Mouse (Mus musculus) forebrain, embryonic 16.5 days (tissue): ENCODE data around the gene Aldh3a2. TPM values are rescaled to one million over a fixed set of nuclear protein-coding genes. Genes with fewer than 3 reads are reported as not detected.

Experiments
- ATAC-seq: fragments of 200-750 bp; cut with Nextera tagmentation; 2 replicates; pipeline ENCODE4 v1.8.0; 2017; ENCODE audit warnings: mild to moderate bottlenecking, moderate library complexity
- H3K27ac ChIP-seq: fragments of 300-500 bp; sonication (generic); 2 replicates; pipeline ENCODE4 v1.5.1; 2014; ENCODE audit warnings: low read length, control low read depth
- H3K27me3 ChIP-seq: fragments of 300-500 bp; sonication (generic); replicated peaks from 2 replicates; pipeline ENCODE4 v1.6.1; 2014; ENCODE audit warnings: low read length; ENCODE audit not compliant: control insufficient read depth, insufficient read depth
- H3K36me3 ChIP-seq: fragments of 300-500 bp; sonication (generic); 2 replicates; pipeline ENCODE4 v1.6.1; 2014; ENCODE audit not compliant: control insufficient read depth, insufficient read depth
- H3K4me1 ChIP-seq: fragments of 300-500 bp; sonication (generic); replicated peaks from 2 replicates; pipeline ENCODE4 v1.6.1; 2014; ENCODE audit warnings: low read length; ENCODE audit not compliant: control insufficient read depth, insufficient read depth
- H3K4me2 ChIP-seq: fragments of 300-500 bp; sonication (generic); 2 replicates; pipeline ENCODE4 v1.6.1; 2014; ENCODE audit warnings: mild to moderate bottlenecking, low read length, control low read depth
- H3K4me3 ChIP-seq: fragments of 300-500 bp; sonication (generic); replicated peaks from 2 replicates; pipeline ENCODE4 v1.5.1; 2014; ENCODE audit warnings: mild to moderate bottlenecking, low read length, control low read depth
- H3K9ac ChIP-seq: fragments of 300-500 bp; sonication (generic); replicated peaks from 2 replicates; pipeline ENCODE4 v1.6.1; 2014; ENCODE audit warnings: low read depth, low read length, control low read depth
- H3K9me3 ChIP-seq: fragments of 300-500 bp; sonication (generic); 2 replicates; pipeline ENCODE4 v1.6.1; 2016; ENCODE audit warnings: low read length; ENCODE audit not compliant: control insufficient read depth
- WGBS: fragments of 180-500 bp; shearing (Covaris S2); extraction: QIAGEN DNeasy Blood & Tissue Kit; methylation state at CpG from one replicate; pipeline ENCODE4 v1.1.7; 2014; 5-methylcytosine and 5-hydroxymethylcytosine counted together
- polyA plus RNA-seq: library from polyadenylated mRNA; unstranded; fragments of >200 nt; fragmentation: Nextera tagmentation; extraction: Ambion mirVana; gene quantifications from 2 replicates; pipeline ENCODE4 v1.2.1, GENCODE M21; 2015

Aldh3a2 gene
- polyA plus RNA-seq, 1 experiment from 2014 or later, result 29.5 TPM

DNA sequence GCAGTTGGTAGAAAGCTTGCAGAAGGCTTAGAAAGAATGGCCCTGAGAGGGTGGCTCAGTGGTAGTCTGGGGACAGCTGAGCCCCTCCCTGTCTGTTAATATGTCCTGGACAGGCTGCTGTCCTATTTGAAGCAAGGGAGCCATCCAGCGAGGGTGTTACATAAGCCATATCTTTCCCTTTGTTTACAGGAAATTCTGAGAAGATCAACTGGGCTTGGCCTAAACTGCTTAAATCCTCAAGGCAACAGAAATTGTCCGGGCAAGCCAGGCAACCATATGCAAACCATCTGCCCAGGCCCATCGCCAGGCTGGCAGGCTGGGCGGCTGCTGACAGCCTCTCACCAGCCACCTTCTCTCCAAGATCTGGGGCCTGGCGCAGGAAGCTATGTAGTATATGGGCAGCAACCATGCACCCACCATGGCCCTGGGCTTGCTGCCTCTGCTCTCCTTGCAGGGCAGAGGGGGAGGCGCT, 41.3 kb downstream of the Aldh3a2 start:
- 59% methylated on average over 6 of the region's 6 CpGs for WGBS
- Histone ChIP-seq H3K27ac (peak overlapping the region; percentile 74), H3K9me3 (no peaks in the 10 kb centered on the region), H3K4me2 (no peak overlapping the region), H3K4me1 (peaks cover 10% of the 10 kb centered on the region; the same call in 1 of the 2 replicates), H3K27me3 (no peaks in the 10 kb centered on the region), H3K9ac (no peak overlapping the region), H3K36me3 (no peaks in the 10 kb centered on the region), H3K4me3 (no peak overlapping the region)
- ATAC-seq, result peak; percentile 85

DNA sequence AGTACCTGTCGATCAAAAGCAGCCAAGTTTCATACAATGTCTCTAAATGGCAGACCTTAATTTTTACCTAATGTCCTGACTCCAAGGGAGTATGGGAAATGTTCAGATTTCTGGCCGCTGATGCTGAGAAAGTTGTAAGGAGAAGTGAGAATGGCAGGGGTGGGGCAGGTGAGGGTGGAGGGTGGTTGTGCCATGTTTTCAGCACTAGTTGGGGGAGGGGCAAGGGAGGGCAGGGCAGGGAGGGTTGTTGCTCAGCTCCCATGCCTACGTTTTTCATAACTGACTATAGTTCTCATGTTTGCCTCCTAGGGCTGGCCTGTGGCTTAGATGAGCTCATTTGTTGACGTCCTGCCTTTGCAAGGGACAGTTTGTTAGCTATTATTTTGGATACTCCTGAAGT, 41.8 kb downstream of the Aldh3a2 start:
- 68% methylated on average over 4 of the region's 4 CpGs for WGBS
- ATAC-seq, result no peak
- peak overlapping the region; percentile 74 for H3K27ac ChIP-seq

DNA sequence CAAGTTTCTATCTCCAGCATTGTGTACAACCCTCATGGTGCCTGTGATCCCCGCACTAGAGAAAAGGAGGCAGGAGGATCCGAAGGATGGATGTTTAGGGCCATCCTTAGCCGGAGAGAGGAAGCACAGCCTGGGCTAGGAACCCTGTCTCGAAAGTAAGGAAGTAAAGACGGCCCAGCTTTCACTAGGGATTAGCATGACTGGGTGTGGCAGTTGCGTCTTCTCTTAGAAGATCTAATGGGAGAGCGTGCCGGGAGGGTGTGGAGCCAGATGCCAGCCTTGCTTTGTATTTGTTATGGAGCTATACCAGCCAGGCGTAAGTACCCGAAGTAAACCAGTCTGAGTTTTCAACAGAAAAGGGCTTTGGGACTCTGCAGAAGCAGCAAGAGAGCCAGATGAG, 42.4 kb downstream of the Aldh3a2 start:
- H3K27ac ChIP-seq, result no peak overlapping the region
- 86% methylated on average over 10 of the region's 10 CpGs for WGBS
- no peaks in the 10 kb centered on the region for H3K36me3 ChIP-seq
- no peak overlapping the region for H3K4me2 ChIP-seq
- H3K4me1 ChIP-seq, result peaks cover 10% of the 10 kb centered on the region; the same call in 1 of the 2 replicates
- H3K9ac ChIP-seq, result no peak overlapping the region
- no peak overlapping the region for H3K4me3 ChIP-seq
- ATAC-seq, result no peak
- no peaks in the 10 kb centered on the region for H3K27me3 ChIP-seq
- no peaks in the 10 kb centered on the region for H3K9me3 ChIP-seq

More for the DNA sequence above, 41.8 kb downstream of the Aldh3a2 start:
- Histone ChIP-seq H3K4me3 (no peak overlapping the region), H3K4me2 (no peak overlapping the region), H3K36me3 (no peaks in the 10 kb centered on the region), H3K9ac (no peak overlapping the region), H3K27me3 (no peaks in the 10 kb centered on the region), H3K4me1 (peaks cover 10% of the 10 kb centered on the region; the same call in 1 of the 2 replicates), H3K9me3 (no peaks in the 10 kb centered on the region)

DNA sequence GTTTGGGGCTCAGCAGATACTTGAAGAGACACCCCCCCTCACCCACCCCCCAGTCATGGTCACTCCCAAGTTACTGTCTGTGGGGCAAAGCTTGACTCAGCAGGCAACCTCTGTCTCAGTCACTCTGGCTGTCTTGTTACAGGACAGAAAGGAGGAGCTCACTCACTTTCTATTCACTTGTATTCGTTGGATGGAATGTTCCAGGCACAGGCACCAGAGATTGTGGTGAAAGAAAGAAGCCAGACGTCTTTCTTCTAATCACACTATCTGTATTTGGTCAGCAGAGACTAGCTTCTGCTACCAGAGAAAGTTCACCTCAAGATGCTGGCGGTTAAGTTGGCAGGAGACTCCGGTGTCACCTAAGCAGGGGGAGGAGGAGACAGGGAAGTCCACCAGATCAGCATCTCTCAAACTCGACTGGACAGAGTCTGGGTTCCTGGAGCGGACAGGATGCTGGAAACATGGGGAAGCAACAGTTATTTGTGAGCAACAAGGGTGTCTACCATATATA, 43.0 kb downstream of the Aldh3a2 start:
- Histone ChIP-seq H3K4me2 (no peak overlapping the region), H3K4me3 (no peak overlapping the region), H3K27me3 (no peaks in the 10 kb centered on the region), H3K4me1 (peaks cover 10% of the 10 kb centered on the region; the same call in 1 of the 2 replicates), H3K9ac (no peak overlapping the region), H3K27ac (no peak overlapping the region), H3K9me3 (no peaks in the 10 kb centered on the region), H3K36me3 (no peaks in the 10 kb centered on the region)
- ATAC-seq, result no peak
- 82% methylated on average over 6 of the region's 6 CpGs for whole genome bisulfite sequencing

DNA sequence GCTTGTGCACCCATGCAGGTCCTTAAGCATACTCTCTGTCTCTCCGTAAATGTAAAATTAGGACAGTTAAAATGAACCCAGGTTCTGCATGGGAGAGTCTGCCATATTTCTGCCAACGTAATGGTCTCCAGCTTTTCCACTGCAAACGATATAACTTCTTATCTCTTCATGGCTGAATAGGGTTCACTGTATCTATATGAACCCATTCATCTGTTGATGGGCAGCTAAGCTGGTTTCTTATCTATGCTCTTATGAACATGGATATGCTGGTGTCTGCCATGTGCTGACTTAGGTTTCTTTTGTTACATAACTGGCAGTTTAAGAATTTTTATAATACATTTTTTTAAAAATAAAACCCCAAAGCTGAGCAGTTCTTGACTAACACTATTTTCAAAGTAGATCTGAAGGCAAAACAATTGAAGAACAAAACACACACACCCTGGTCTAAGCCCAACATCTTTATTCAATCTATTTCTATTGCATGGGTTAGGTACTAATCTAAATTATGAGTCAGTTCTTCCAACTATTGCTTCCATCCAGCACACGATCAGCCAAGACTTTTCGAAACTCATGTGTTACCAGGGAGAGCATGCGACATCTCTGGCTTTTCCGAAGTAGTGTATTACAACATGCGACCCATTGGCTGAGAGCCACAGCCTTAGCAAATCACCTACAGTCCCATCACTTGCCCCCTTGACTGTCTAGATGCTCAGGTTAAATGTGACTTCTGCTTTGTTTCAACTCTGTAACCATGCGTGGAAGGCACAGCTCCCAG, 44.1 kb downstream of the Aldh3a2 start:
- Histone ChIP-seq H3K27ac (no peak overlapping the region), H3K4me1 (peaks cover 10% of the 10 kb centered on the region; the same call in 1 of the 2 replicates), H3K4me3 (no peak overlapping the region), H3K9ac (no peak overlapping the region), H3K36me3 (no peaks in the 10 kb centered on the region), H3K27me3 (no peaks in the 10 kb centered on the region), H3K9me3 (no peaks in the 10 kb centered on the region), H3K4me2 (no peak overlapping the region)
- ATAC-seq, result no peak
- 86% methylated on average over 9 of the region's 9 CpGs for WGBS

DNA sequence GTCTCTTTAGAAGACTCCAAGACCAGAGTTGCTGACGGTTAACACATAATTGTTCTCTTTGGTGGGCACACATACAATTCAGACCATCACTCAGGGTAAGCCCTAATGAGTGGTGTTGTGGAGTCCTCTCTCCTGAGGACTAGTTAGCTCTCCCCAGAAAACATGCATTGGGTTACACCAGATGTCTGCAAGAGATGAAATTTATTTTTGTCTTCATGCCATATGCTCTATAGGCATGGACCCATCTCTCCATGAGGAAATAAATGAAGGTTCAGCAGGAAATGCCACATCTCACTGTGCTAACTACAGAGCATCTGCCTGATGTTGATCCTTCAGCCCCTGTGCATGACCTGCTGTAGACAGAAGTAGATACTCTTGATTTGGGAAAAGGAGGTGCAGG, 45.3 kb downstream of the Aldh3a2 start:
- Histone ChIP-seq H3K4me3 (no peak overlapping the region), H3K27me3 (no peaks in the 10 kb centered on the region), H3K4me2 (no peak overlapping the region), H3K36me3 (no peaks in the 10 kb centered on the region), H3K27ac (no peak overlapping the region), H3K4me1 (peaks cover 10% of the 10 kb centered on the region; the same call in 1 of the 2 replicates), H3K9me3 (no peaks in the 10 kb centered on the region), H3K9ac (no peak overlapping the region)
- 71% methylated on average over 1 of the region's 1 CpGs for WGBS
- ATAC-seq, result no peak

DNA sequence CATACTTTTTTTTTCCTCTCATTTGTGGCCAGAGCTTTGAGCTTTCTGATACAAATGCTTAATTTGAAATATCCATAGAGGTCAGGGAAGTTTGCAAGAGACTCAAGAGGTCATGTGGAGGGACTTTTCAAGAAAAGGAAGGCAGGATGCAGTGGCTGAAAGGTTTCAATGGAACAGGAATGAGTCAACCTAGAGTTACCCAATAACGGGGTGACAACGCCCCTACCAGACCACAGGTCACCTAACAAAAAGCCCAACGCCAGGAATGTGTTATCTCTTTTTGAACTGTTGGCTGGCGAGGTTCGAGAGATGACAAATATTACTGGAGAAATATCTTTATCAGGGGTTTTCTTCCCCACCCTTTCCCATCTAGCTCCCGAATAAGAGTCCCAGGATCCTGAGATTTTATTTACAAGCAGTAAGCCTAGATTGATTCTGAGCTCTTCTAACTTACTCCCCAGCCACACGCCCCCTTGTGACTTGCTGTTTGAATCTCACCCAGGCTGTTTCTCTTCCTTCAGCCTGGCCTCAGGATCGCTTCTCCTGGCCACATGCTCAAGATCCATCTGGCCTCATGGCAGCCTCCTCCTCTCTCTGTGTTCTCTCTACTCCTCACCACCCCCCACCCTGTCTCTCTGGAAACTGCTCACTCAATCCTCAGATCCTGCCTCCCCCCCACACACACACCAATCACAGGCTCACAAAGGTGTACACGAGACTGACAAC, 46.9 kb downstream of the Aldh3a2 start:
- Histone ChIP-seq H3K36me3 (no peaks in the 10 kb centered on the region), H3K27ac (no peak overlapping the region), H3K4me1 (no peaks in the 10 kb centered on the region), H3K4me3 (no peak overlapping the region), H3K27me3 (no peaks in the 10 kb centered on the region), H3K9me3 (no peaks in the 10 kb centered on the region), H3K4me2 (no peak overlapping the region), H3K9ac (no peak overlapping the region)
- peak; percentile 45; the same call in 1 of the 2 replicates for ATAC-seq
- 71% methylated on average over 9 of the region's 9 CpGs for WGBS

DNA sequence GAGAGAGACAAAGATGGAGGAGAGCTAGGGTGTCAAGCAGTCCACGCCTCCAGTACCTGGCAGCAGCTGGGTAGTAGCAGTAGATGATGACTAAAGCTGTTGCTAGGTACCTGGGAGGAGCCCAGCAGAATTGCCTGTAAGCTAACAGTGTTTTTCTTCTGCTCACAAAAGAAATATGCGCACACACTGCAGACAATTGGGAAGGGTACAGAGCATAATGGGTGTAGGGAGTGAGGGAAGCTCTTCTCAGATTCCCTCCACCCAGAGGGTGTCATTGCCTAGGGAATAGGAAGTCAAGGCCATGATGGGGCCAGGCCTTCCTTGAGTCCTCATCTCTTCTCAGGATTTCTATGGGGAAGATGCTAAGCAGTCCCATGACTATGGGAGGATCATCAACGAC, 51.3 kb downstream of the Aldh3a2 start:
- H3K4me2 ChIP-seq, result no peak overlapping the region
- no peaks in the 10 kb centered on the region for H3K4me1 ChIP-seq
- H3K9ac ChIP-seq, result no peak overlapping the region
- WGBS, result 92% methylated on average over 3 of the region's 3 CpGs
- no peaks in the 10 kb centered on the region for H3K27me3 ChIP-seq
- H3K36me3 ChIP-seq, result no peaks in the 10 kb centered on the region
- no peak overlapping the region for H3K27ac ChIP-seq
- ATAC-seq, result no peak
- H3K4me3 ChIP-seq, result no peak overlapping the region
- no peaks in the 10 kb centered on the region for H3K9me3 ChIP-seq

DNA sequence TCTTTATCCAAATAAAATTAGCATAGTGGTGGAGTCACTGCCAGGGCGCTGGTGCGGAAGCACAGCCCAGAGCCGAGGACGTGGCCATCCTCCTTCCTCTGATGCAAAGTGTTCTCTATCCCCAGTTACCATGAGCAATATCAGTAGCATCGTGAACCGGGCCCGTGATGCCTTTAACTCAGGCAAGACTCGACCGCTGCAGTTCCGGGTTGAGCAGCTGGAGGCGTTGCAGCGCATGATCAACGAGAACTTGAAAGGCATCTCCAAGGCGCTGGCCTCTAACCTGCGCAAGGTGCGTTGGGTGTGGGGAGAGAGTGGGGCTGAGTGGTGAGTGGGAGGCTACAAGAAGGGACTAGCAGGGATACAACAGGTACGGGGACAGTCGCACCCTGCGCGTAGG, 55.2 kb downstream of the Aldh3a2 start:
- Histone ChIP-seq H3K4me3 (no peak overlapping the region), H3K36me3 (no peaks in the 10 kb centered on the region), H3K27me3 (no peaks in the 10 kb centered on the region), H3K4me2 (no peak overlapping the region), H3K4me1 (no peaks in the 10 kb centered on the region), H3K9ac (no peak overlapping the region), H3K9me3 (no peaks in the 10 kb centered on the region), H3K27ac (no peak overlapping the region)
- WGBS, result 34% methylated on average over 20 of the region's 20 CpGs
- no peak for ATAC-seq
